Mouse (Mus musculus): Measurements from ENCODE around the gene Gm49368.

GRCm38 (mm10) chr7:128063211-128063781, 813 bp downstream of the Gm49368 start:
- TF ChIP-seq POLR2A (IDR thresholded peaks at IDR 0.05; ENCODE audit: borderline replicate concordance, control insufficient read depth, low read depth, low read length) (no peak), CTCF (IDR thresholded peaks at IDR 0.05; ENCODE audit: control insufficient read depth, insufficient read depth, low read length) (no peak)
